Mouse (Mus musculus): ENCODE measurements around the gene Ddi2. TPM values are rescaled to one million over a fixed set of nuclear protein-coding genes. Genes with fewer than 3 reads are reported as not detected.

Ddi2 gene
- total RNA-seq, 2 experiments from 2014 or later = 47.6 to 52.4 TPM

DNA sequence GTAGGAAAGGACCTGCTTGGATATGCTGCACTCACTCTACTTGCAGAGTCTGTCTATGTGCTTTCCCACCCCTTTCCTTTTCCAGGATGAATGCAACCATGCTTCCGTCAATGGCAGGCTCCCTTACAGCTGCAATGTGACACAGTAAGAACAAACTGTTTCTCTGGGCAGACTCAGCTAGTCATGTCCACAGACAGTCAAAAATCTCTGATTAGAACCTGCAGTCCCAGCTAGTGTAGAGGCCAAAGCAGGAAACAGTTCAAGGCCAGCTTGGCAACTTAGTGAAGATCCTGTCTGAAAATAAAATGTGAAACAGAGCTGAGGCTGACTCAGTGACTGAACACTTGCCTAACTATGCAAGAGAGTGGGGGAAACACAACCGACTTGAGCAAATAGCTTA, 18.6 kb downstream of the Ddi2 start:
- no peak for DNase-seq (ENCODE audit: low spot score in 2 of 2)

DNA sequence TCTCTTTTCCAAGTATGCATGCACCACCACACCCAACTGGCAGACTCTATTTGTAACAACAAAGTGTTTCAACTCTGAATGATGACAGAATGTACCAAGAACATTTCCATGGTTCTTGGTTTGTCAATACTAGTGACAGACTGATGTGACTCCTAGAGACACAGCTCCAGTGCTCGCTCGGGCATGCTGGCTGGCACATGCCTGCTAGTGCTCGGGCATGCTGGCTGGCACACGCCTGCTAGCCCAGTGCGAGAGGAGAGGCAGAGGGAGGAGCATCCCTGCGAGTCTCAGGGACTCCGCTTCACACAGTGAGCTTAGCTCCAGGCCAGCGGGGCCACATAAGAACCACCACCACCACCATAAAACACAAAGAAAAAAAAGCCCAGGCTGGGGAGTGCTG, 28.5 kb downstream of the Ddi2 start:
- no peak for DNase-seq (ENCODE audit: low spot score in 2 of 2)

GRCm38 (mm10) chr4:141688505-141688904, 34.7 kb downstream of the Ddi2 start:
- no peak for DNase-seq (ENCODE audit: low spot score in 2 of 2)

- peak; percentile 31 to 68 for DNase-seq (ENCODE audit: low spot score in 2 of 2)
Observed at GRCm38 (mm10) chr4:141686525-141686924, 36.7 kb downstream of the Ddi2 start.

DNA sequence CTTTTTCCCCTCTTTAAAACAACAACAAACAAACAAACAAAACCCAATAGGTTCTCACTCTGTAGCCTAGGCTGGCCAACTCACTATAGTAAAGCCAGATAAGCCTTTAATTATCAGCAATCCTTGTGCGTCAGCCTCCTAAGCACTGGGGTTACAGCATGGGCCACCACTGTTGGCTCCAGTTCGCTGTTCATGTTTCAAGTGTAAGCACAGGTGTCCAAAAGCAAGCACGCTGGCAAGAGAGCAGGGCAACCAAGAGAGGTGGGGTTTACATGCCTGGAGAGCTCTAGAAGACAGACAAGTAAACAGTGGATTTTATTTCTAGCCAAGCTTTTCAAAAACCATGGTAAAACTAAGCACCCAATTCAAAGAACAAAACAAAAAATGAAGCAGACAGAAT, 37.1 kb downstream of the Ddi2 start:
- DNase-seq (ENCODE audit: low spot score in 2 of 2) = no peak

DNA sequence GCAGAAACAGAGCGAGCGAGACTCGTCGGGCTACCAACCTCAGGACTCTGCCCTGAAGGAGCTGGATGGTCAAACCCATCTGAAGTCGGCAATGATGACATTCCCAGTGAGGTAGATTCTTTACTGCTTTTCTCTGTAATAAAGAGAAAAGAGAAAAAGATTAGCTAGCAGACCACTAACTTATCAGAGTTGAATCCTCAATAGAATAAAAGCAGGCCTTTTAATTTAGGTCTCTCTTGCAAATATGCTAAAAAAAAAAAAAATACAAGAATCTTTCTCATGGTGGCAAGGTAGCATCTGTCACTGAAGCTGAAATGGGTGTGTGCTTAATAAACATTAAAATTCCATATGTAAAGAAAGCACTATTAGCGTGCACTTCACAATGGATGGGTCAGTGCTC, 37.7 kb downstream of the Ddi2 start, which contains the start of gene Rsc1a1:
TSS of gene Rsc1a1 (minus strand) at position 101 of the 400 bp plus-strand sequence.
- DNase-seq (ENCODE audit: low spot score in 2 of 2) = no peak

DNA sequence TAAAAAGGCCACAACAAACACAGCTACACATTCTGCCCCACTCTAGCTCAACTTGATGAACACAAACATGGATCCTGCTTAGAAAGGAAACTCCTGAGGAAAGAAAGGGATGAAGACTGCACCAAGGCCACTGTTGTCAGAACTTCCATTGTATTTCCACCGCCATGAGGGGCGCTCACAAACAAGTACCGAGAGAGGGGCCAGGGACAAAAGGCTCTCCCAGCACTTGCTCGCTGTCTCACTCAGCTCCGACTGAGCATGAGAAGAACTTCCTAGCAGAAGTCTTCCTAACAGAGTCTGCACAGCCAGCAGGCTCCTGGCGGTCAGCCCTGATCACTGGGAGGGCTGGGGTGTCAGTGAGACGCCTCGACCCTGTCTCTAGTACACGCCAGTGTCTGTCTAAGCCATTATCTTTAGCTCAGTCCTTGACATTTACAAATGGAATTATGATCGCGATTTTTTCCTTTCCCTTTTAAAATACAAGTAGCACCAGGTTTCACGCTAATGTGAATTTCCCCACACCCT, 40.5 kb downstream of the Ddi2 start:
- no peak for DNase-seq (ENCODE audit: low spot score in 2 of 2)

GRCm38 (mm10) chr4:141681767-141682166, 41.5 kb downstream of the Ddi2 start:
- no peak for DNase-seq (ENCODE audit: low spot score in 2 of 2)

DNA sequence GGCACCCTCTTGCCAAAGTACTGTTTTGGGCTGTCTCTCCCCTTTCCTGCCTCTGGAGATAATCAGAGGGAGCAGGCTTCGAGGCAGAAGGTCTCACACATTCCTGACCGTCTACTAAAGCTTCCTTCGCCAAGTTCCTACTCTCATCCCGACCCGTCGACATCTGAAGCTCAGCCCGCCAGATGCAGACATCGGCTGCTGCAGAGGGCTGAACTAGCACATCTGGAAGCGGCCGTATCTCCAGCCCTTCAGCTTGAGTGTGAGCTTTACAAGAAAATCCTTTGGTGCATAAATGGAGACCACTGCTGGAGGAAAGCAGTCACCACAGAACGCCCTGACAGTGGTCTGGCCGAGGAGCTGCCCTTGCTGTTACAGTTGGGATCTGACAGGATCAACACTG, 42.3 kb downstream of the Ddi2 start:
- DNase-seq (ENCODE audit: low spot score in 2 of 2) = no peak

DNA sequence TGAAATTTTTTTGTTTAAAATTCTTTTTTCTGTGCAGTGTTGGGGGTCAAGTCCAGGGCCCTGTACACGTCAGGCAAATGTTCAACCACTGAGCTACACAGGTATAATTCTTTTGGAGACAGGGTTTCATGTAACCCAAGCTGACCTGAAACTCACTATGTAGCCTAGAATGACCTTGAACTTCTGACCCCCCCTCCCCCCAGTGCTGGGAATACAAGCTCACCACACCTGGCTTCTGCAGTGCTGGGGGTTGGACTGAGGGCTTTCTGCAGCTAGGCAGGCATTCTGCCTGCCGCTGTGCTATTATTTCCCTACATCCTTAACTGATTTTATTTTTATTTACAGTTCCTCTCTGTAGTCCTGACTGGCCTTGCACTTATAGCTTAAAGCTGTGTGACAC, 44.2 kb downstream of the Ddi2 start:
- no peak for DNase-seq (ENCODE audit: low spot score in 2 of 2)

DNA sequence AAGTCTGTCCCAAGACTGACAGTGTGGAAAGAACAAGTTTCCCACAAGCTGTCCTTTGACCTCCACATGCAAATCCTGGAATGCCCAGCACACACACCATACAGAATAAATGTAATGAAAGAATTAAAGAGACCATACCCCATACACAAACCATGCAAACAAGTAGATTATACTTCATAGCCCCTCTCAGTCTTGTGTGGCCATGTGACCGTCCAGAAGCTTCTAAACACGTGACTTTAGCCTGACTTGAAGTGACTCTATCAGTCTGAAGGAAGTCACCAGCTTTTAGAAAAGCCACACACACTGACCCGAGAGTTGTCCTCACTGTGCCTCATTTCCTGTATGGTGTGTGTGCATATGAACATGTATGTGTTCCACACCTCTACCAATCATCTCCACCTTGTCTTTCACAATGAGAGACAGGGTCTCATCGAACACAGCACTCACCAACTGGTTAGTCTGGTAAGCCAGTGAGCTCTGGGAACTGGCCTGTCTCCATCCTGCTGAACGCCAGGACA, 46.7 kb downstream of the Ddi2 start:
- no peak for DNase-seq (ENCODE audit: low spot score in 2 of 2)

- no peak for DNase-seq (ENCODE audit: low spot score in 2 of 2)
Observed at GRCm38 (mm10) chr4:141672325-141672724, 50.9 kb downstream of the Ddi2 start.

- DNase-seq (ENCODE audit: low spot score in 2 of 2) = no peak
Observed at GRCm38 (mm10) chr4:141671389-141671788, 51.8 kb downstream of the Ddi2 start.

GRCm38 (mm10) chr4:141669898-141670712, 53.1 kb downstream of the Ddi2 start:
- no peak for DNase-seq (ENCODE audit: low spot score in 2 of 2)

DNA sequence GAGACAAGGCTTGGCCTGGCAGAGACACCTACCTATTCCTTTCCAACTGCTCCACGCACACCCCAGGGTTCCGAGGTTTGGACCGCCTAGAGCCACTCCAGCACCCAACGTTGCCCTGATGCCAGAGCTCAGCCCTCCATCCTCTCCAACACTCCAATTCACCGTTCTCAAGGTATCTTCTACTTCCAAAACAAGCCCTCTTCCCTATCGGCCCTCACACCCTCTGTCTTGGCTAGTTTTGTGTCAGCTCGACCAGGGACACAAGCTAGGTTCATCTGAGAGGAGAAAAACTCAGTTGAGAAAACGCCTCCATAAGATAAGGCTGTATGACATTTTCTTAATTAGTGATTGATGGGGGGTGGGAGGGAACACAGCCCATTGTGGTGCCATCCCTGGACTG, 58.4 kb downstream of the Ddi2 start, which contains the start of gene Plekhm2:
TSS of gene Plekhm2 (minus strand) at position 101 of the 400 bp plus-strand sequence.
- DNase-seq (ENCODE audit: low spot score in 2 of 2) = no peak

DNA sequence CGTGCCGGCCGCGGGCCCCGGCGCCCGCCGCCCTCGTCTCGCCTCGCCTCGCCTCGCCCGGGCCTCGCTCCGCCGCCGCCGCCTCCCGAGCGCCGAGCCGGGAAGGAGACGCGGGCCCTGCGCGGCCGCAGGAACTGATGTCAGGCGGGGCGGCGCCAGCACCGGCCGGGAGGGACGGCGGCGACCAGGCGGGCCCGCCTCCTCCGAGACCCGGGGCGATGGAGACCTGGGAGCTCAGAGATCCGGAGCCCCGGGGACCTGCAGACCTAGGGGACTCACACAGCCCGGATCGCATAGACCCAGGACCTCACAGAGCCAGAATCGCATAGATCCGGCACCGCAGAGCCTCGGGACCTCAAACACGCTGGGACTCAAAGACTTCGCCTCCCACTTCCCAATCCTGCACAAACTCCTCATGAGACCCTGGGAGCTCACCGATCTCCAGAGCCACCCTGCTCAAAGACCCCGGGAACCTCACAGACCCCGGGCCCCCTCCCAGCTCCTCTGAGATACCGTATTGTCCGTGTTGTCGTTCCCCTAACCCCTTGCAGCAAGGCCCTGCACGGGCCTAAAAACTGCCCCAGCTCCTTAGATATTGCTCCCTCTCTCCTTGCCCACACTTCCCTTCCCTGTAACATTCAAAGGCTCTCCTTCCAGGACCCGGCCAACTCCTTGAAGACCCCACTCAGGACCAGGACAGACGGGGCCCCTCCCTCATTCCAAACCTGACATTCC, 59.0 kb downstream of the Ddi2 start:
- DNase-seq (ENCODE audit: low spot score in 2 of 2) = peak; percentile 52 to 78

GRCm38 (mm10) chr4:141663122-141663931, 59.9 kb downstream of the Ddi2 start:
- no peak for DNase-seq (ENCODE audit: low spot score in 2 of 2)

DNA sequence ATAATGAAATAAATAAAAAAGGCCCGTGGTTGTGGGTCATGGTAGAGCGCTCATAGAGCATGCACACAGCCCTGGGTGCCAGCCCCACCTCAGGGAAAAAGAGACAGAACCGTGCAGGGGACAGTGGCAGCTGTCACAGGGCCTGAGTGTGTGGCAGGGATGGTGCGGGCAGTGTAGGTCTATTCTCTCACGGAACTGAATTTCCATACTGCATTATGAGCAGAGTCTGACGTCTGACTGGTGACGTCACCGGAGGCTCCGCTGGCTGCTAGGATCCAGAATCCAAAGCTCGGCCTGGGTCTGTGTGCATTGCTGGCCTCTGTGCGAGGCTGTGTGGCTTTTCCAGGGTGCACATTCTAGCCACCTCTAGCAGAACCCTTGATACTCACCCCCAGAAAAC, 62.3 kb downstream of the Ddi2 start:
- DNase-seq (ENCODE audit: low spot score in 2 of 2) = no peak

DNA sequence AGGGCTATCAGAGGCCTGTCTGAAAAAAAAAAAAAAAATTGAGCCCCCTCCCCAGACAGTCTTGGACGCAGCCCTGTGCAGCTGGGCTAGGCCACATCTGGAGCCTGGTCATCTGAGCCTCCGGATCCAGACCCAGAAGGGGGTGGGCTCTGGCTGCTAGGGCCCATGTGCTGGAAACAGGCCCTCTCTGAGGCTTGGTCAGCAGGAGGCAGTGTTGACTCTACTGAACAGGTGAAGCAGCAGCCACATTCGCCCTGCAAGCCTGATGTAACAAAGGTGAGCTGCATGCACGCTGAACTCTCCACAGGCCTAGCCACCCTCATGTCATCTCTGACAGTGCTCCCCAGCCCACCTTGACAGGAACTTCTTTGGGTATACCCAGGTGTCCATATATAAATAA, 63.5 kb downstream of the Ddi2 start:
- no peak for DNase-seq (ENCODE audit: low spot score in 2 of 2)

GRCm38 (mm10) chr4:141658846-141659484, 64.3 kb downstream of the Ddi2 start:
- DNase-seq (ENCODE audit: low spot score in 2 of 2) = no peak

DNA sequence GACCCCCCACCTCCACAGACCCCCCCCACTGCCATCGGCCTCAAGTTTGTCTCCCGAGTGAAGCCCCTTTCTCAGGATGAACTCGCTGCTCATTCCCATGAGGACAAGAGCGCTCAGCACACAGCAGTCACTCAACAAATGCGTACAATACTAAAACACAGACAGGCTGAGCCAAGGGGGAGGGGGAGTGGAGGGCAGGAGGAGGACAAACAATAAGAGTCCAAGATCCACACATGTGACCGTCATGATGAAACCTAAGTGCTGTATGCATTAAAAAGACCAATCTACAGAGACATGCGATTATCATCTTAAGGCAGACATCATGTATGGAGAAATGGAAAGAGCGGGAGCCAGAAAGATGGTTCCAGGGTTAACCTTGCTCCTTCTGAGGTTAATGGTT, 66.3 kb downstream of the Ddi2 start:
- DNase-seq (ENCODE audit: low spot score in 2 of 2) = no peak

Data from layer of hippocampus, adult 18-20 months (tissue).